In genomic region chr8:108811694-108812093, GRCm38 (mm10) we compare ENCODE assay signal across 15 mouse cellular contexts.
A peak's percentile ranks its signal among the peaks of the same experiment; 100 is the strongest.
DNase-seq lines count a peak whose midpoint lies in the region; ATAC-seq lines count a peak whose summit lies in the region.
"Had no signal": no experiment of that assay in that cellular context is flagged by ENCODE, and none has a peak within 500 bp of the region (broad histone marks: within the 10 kb centered on the region; RNA-seq: fewer than 3 reads in every experiment).

No protein-coding gene starts in this region.

- H3K9ac ChIP-seq in forebrain, embryonic 14.5 days (ENCODE audit: low read length) = no peak overlapping the region
- no peak overlapping the region for H3K9ac ChIP-seq in forebrain, embryonic 13.5 days
- H3K9ac ChIP-seq in embryonic facial prominence, embryonic 13.5 days = no peak overlapping the region
- H3K9ac ChIP-seq in limb, embryonic 15.5 days = no peak overlapping the region
- H3K9ac ChIP-seq: liver, embryonic 14.5 days had no signal

- H3K27me3 ChIP-seq in forebrain, embryonic 14.5 days (replicated peaks; ENCODE audit: control insufficient read depth, insufficient read depth, low read length) = no peaks in the 10 kb centered on the region
- H3K27me3 ChIP-seq in forebrain, embryonic 13.5 days = no peaks in the 10 kb centered on the region; the same call in 1 of the 2 replicates
- H3K27me3 ChIP-seq in embryonic facial prominence, embryonic 13.5 days = no peaks in the 10 kb centered on the region
- H3K27me3 ChIP-seq in limb, embryonic 15.5 days = no peaks in the 10 kb centered on the region

- H3K27ac ChIP-seq in forebrain, embryonic 14.5 days (ENCODE audit: low read depth, low read length) = no peak overlapping the region
- H3K27ac ChIP-seq in forebrain, embryonic 13.5 days = no peak overlapping the region
- H3K27ac ChIP-seq in embryonic facial prominence, embryonic 13.5 days = peak overlapping the region; percentile 22; the same call in 1 of the 2 replicates
- peak overlapping the region; percentile 76 for H3K27ac ChIP-seq in limb, embryonic 15.5 days
- H3K27ac ChIP-seq: liver, embryonic 14.5 days; macrophage had no signal

- no peaks in the 10 kb centered on the region for H3K4me1 ChIP-seq in forebrain, embryonic 14.5 days (ENCODE audit: control insufficient read depth, insufficient read depth, low read length)
- peaks cover 16% of the 10 kb centered on the region for H3K4me1 ChIP-seq in forebrain, embryonic 13.5 days
- peaks cover 43% of the 10 kb centered on the region for H3K4me1 ChIP-seq in embryonic facial prominence, embryonic 13.5 days
- H3K4me1 ChIP-seq in limb, embryonic 15.5 days = peaks cover 35% of the 10 kb centered on the region

- 75% methylated on average over 10 of the region's 10 CpGs for WGBS in forebrain, embryonic 14.5 days
- WGBS in forebrain, embryonic 13.5 days = 79% methylated on average over 10 of the region's 10 CpGs
- 56% methylated on average over 10 of the region's 10 CpGs for WGBS in embryonic facial prominence, embryonic 13.5 days
- WGBS in limb, embryonic 15.5 days = 27% methylated on average over 10 of the region's 10 CpGs

- H3K4me3 ChIP-seq in forebrain, embryonic 14.5 days (ENCODE audit: low read depth, low read length) = no peak overlapping the region
- no peak overlapping the region for H3K4me3 ChIP-seq in forebrain, embryonic 13.5 days
- no peak overlapping the region for H3K4me3 ChIP-seq in embryonic facial prominence, embryonic 13.5 days
- H3K4me3 ChIP-seq in limb, embryonic 15.5 days = no peak overlapping the region
- H3K4me3 ChIP-seq: myocyte had no signal

- no peaks in the 10 kb centered on the region for H3K9me3 ChIP-seq in forebrain, embryonic 14.5 days (replicated peaks; ENCODE audit: control insufficient read depth, low read length)
- H3K9me3 ChIP-seq in forebrain, embryonic 13.5 days (replicated peaks) = no peaks in the 10 kb centered on the region
- H3K9me3 ChIP-seq in embryonic facial prominence, embryonic 13.5 days = no peaks in the 10 kb centered on the region
- no peaks in the 10 kb centered on the region for H3K9me3 ChIP-seq in limb, embryonic 15.5 days

- no peaks in the 10 kb centered on the region for H3K36me3 ChIP-seq in forebrain, embryonic 14.5 days (ENCODE audit: control insufficient read depth, insufficient read depth, low read length)
- no peaks in the 10 kb centered on the region for H3K36me3 ChIP-seq in forebrain, embryonic 13.5 days (ENCODE audit: poor library complexity, severe bottlenecking)
- peaks cover 17% of the 10 kb centered on the region for H3K36me3 ChIP-seq in embryonic facial prominence, embryonic 13.5 days
- peaks cover 3% of the 10 kb centered on the region; the same call in 1 of the 2 replicates for H3K36me3 ChIP-seq in limb, embryonic 15.5 days

- no peak for ATAC-seq in forebrain, embryonic 14.5 days
- ATAC-seq in forebrain, embryonic 13.5 days = no peak
- no peak for ATAC-seq in embryonic facial prominence, embryonic 13.5 days (ENCODE audit: insufficient number of reproducible peaks, insufficient read depth, low FRiP score, low TSS enrichment, low read depth)
- peak; percentile 78; the same call in 1 of the 2 replicates for ATAC-seq in limb, embryonic 15.5 days (ENCODE audit: insufficient number of reproducible peaks, low FRiP score, low TSS enrichment, low read depth)

- H3K4me2 ChIP-seq in forebrain, embryonic 14.5 days (ENCODE audit: low read length) = no peak overlapping the region
- no peak overlapping the region for H3K4me2 ChIP-seq in forebrain, embryonic 13.5 days
- no peak overlapping the region for H3K4me2 ChIP-seq in embryonic facial prominence, embryonic 13.5 days
- peak overlapping the region; percentile 30 for H3K4me2 ChIP-seq in limb, embryonic 15.5 days

- DNase-seq in forebrain, embryonic 14.5 days (ENCODE audit: low spot score) = peak; percentile 47
- DNase-seq in kidney, postnatal 4 days = peak; percentile 42 to 56
- DNase-seq in kidney, adult 8-10 months = no peak
- no peak for DNase-seq in layer of hippocampus, postnatal 14 days (ENCODE audit: low spot score in 2 of 2)
- no peak for DNase-seq in adrenal gland, adult 2 months
- DNase-seq: adrenal gland, postnatal 10 days; cerebellum, adult 11-12 months; kidney, adult 9 months; thymus, postnatal 4 days had no signal

Comparison
In these comparisons a context has a peak if more than half of its experiments do, and no peak if none do; other contexts are left out.
1. DNase-seq: peak in forebrain, embryonic 14.5 days (single experiment) and kidney, postnatal 4 days (2 of 2); none in kidney, adult 8-10 months (0 of 2), layer of hippocampus, postnatal 14 days (0 of 2) and adrenal gland, adult 2 months (single experiment).
2. H3K27ac ChIP-seq: peak in embryonic facial prominence, embryonic 13.5 days (single experiment) and limb, embryonic 15.5 days (single experiment); none in forebrain, embryonic 14.5 days (single experiment) and forebrain, embryonic 13.5 days (single experiment).